Comparison of ENCODE assay signal across 12 mouse cellular contexts in genomic region chr11:75740204-75740603, GRCm38 (mm10). TPM values are rescaled to one million over a fixed set of nuclear protein-coding genes. Genes with fewer than 3 reads are reported as not detected.
"Had no signal": no experiment of that assay in that cellular context is flagged by ENCODE, and none has a peak within 500 bp of the region (broad histone marks: within the 10 kb centered on the region; RNA-seq: fewer than 3 reads in every experiment).

No protein-coding gene starts in this region.

- H3K9ac ChIP-seq: intestine, embryonic 15.5 days; liver, embryonic 14.5 days; lung, embryonic 15.5 days; midbrain, embryonic 12.5 days had no signal

- H3K4me3 ChIP-seq: intestine, embryonic 15.5 days; left cerebral cortex, adult 2 months; lung, embryonic 15.5 days; midbrain, embryonic 12.5 days had no signal

- ATAC-seq: intestine, embryonic 15.5 days; midbrain, embryonic 16.5 days had no signal

- DNase-seq: kidney, adult 8-10 months; kidney, postnatal 25 days; right cerebral cortex, adult 18-20 months; right cerebral cortex, postnatal 25 days; thymus, postnatal 36 days had no signal

- H3K27ac ChIP-seq: intestine, embryonic 15.5 days; left cerebral cortex, adult 2 months; liver, embryonic 14.5 days; lung, embryonic 15.5 days; midbrain, embryonic 12.5 days had no signal

- H3K9me3 ChIP-seq: intestine, embryonic 15.5 days; lung, embryonic 15.5 days; midbrain, embryonic 12.5 days had no signal

- H3K4me2 ChIP-seq: intestine, embryonic 15.5 days; lung, embryonic 15.5 days; midbrain, embryonic 12.5 days had no signal

- H3K27me3 ChIP-seq: intestine, embryonic 15.5 days; lung, embryonic 15.5 days; midbrain, embryonic 12.5 days had no signal

RNA-seq across cellular contexts. Expression of gene Doc2b, which starts 55.6 kb away (rescaled TPM):
- total RNA-seq: megakaryocyte-erythroid progenitor cell, adult 5-6 weeks had no signal
